Mouse (Mus musculus): ENCODE measurements at regions not wholly inside any gene's neighbourhood (a gene's known extent, or its start where the extent isn't known, plus 50 kb on each side); places are given as distances from the start of the nearest gene placed in this dataset.

- TF ChIP-seq CTCF (IDR thresholded peaks at IDR 0.05; ENCODE audit: extremely low read depth, insufficient read depth, low read length) (no peak), POLR2A (IDR thresholded peaks at IDR 0.05; ENCODE audit: extremely low read depth, insufficient read depth, low read length) (no peak)
Measured at GRCm38 (mm10) chr17:50451606-50452005, 57.6 kb upstream of the Plcl2 start.
